Mouse (Mus musculus) hindbrain, embryonic 12.5 days (tissue): ENCODE data around the gene Cybc1. TPM values are rescaled to one million over a fixed set of nuclear protein-coding genes. Genes with fewer than 3 reads are reported as not detected.
A peak's percentile ranks its signal among the peaks of the same experiment; 100 is the strongest.

ENCODE experiments used
- ATAC-seq: fragments of 200-750 bp; cut with Nextera tagmentation; 2 replicates; pipeline ENCODE4 v1.8.0; 2017; ENCODE audit warnings: moderate TSS enrichment; ENCODE audit not compliant: low FRiP score
- H3K27ac ChIP-seq: fragments of 300-500 bp; sonication (generic); 2 replicates; pipeline ENCODE4 v1.5.1; 2016; ENCODE audit warnings: mild to moderate bottlenecking
- H3K27me3 ChIP-seq: fragments of 300-500 bp; sonication (generic); 2 replicates; pipeline ENCODE4 v1.6.1; 2016; ENCODE audit warnings: mild to moderate bottlenecking
- H3K36me3 ChIP-seq: fragments of 300-500 bp; sonication (generic); 2 replicates; pipeline ENCODE4 v1.6.1; 2016; ENCODE audit warnings: mild to moderate bottlenecking
- H3K4me1 ChIP-seq: fragments of 300-500 bp; sonication (generic); 2 replicates; pipeline ENCODE4 v1.6.1; 2016
- H3K4me2 ChIP-seq: fragments of 300-500 bp; sonication (generic); replicated peaks from 2 replicates; pipeline ENCODE4 v1.6.1; 2016; ENCODE audit warnings: mild to moderate bottlenecking
- H3K4me3 ChIP-seq: fragments of 300-500 bp; sonication (generic); 2 replicates; pipeline ENCODE4 v1.5.1; 2016; ENCODE audit warnings: mild to moderate bottlenecking
- H3K9ac ChIP-seq: fragments of 300-500 bp; sonication (generic); 2 replicates; pipeline ENCODE4 v1.6.1; 2016; ENCODE audit warnings: mild to moderate bottlenecking, moderate library complexity
- H3K9me3 ChIP-seq: fragments of 300-500 bp; sonication (generic); replicated peaks from 2 replicates; pipeline ENCODE4 v1.6.1; 2016; ENCODE audit warnings: mild to moderate bottlenecking
- WGBS: fragments of 180-500 bp; shearing (Covaris S2); methylation state at CpG from one replicate; pipeline ENCODE4 v1.1.7; 2016; 5-methylcytosine and 5-hydroxymethylcytosine counted together
- polyA plus RNA-seq: library from polyadenylated mRNA; unstranded; fragments of >200 nt; fragmentation: Nextera tagmentation; extraction: Ambion mirVana; gene quantifications from 2 replicates; pipeline ENCODE4 v1.2.1, GENCODE M21; 2016

Gene Cybc1
- polyA plus RNA-seq, 1 experiment from 2014 or later, result 40.8 TPM

DNA sequence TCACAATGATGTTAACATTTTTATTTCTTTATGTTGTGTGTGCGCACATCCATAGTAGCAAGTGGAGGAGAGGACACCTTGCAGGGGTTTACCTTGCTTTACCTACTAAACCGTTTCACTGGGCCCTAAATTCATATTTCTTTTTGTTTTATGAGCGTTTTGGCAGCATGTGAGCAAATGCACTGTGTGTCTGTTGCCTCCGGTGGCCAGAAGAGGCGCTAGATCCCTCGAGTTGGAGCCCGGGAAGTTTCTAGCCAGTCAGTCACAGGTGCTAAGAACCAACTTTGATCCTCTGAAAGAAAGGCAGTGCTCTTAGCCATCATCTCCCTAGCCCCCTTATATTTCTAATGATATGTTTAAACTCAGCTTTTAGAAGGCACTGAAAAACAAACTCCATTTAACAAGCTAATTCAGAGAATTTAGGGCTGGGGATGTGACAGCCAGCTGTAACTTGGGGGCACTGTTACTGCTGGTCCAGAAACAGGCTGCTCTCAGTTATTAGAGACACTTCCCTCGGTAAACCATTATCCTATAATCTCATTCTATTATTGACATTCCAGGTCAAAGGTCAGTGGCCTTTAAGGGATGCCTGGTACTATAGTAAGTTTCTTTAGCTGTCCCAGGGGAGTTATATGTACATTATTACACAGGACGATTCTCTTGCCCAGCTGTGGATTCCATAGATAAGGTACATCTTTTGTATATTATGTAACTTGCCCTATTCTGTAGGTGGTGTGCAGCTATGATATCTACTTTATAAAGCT is 6.5 kb upstream of the Cybc1 start:
- Histone ChIP-seq H3K4me1 (peaks cover 25% of the 10 kb centered on the region), H3K27me3 (no peaks in the 10 kb centered on the region), H3K4me3 (peak overlapping the region; percentile 68; the same call in 1 of the 2 replicates), H3K9me3 (no peaks in the 10 kb centered on the region), H3K9ac (no peak overlapping the region), H3K27ac (peak overlapping the region; percentile 99), H3K36me3 (peaks cover 7% of the 10 kb centered on the region), H3K4me2 (peak overlapping the region; percentile 52)
- ATAC-seq, result no peak
- 34% methylated on average over 9 of the region's 9 CpGs for WGBS

DNA sequence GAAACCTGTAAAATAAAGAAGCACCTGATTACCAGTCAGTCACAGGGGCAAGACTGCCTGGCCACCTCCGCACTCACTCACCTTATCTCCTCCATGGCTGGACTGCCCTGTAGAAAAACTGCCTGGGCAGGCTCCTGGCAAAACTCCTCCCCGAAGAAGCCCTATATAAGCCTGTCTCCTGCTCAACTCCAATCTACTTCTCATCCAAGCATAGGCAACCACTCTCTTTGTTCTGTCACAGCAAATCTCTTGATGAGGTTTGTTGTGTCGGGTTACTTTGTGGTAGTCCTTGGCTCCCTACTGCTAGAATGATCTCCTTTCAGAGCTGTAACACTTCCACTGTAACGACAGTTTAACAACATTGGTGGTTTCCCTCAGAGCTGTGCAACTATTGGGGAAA is 3.6 kb upstream of the Cybc1 start:
- no peaks in the 10 kb centered on the region for H3K36me3 ChIP-seq
- no peak for ATAC-seq
- no peak overlapping the region for H3K4me3 ChIP-seq
- H3K27me3 ChIP-seq, result no peaks in the 10 kb centered on the region
- 45% methylated on average over 4 of the region's 4 CpGs for WGBS
- no peak overlapping the region for H3K9ac ChIP-seq
- H3K27ac ChIP-seq, result no peak overlapping the region
- H3K4me1 ChIP-seq, result peaks cover 22% of the 10 kb centered on the region
- H3K9me3 ChIP-seq, result no peaks in the 10 kb centered on the region
- no peak overlapping the region for H3K4me2 ChIP-seq

DNA sequence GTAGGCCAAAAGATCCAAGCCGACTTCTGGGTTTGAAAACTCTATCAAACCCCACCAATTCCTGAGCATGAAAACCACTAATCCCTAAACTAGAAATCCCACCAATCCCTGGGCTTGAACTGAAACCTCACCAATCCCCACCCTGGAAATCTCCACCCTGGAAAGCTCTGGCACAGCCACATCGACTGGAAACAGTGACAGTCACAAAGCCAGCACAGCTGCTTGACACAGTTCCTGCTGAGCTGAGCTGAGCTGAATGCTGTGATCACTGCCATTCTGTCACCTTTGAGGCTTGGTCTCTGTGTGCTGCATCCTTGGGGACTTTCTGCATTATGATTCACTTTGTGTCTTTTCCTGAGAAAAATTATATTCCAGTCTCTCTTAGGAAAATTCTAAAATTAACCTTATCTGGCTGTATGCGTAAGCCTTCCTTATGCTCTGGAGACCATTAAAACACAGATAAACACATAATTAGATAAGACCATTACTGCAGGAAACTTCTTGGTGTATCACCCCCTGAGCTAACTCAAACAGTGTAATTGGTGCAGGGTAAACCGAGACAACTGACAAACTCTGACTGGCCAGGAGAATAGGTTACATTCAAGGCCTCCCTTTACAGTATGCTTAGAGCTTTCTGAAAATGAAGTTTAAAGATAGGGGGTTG is 2.6 kb upstream of the Cybc1 start:
- Histone ChIP-seq H3K27ac (no peak overlapping the region), H3K36me3 (peaks cover 6% of the 10 kb centered on the region), H3K4me3 (no peak overlapping the region), H3K27me3 (no peaks in the 10 kb centered on the region), H3K9ac (no peak overlapping the region), H3K4me2 (no peak overlapping the region), H3K4me1 (peaks cover 28% of the 10 kb centered on the region), H3K9me3 (no peaks in the 10 kb centered on the region)
- WGBS, result 60% methylated on average over 4 of the region's 4 CpGs
- ATAC-seq, result no peak

DNA sequence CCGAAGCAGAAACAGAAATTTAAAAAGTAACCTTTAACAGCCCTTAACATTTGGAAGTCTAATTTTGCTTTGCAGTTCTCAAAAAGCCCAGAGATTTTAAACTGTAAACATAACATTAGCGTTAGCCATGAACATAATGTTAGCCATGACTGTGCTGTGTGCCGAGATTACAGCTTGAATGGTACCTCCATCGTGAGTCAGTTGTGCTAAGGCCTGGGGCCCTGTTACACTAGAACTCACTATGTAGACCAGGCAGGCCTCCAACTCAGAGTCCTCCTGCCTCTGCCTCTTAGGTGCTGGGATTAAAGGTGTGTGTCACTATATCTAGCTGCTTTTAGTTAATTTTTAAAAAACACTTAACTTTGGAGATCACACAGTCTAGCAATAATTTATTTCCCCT is 2.1 kb upstream of the Cybc1 start:
- Histone ChIP-seq H3K4me1 (peaks cover 27% of the 10 kb centered on the region), H3K9me3 (no peaks in the 10 kb centered on the region), H3K9ac (no peak overlapping the region), H3K4me2 (no peak overlapping the region), H3K27me3 (no peaks in the 10 kb centered on the region), H3K27ac (no peak overlapping the region), H3K4me3 (no peak overlapping the region), H3K36me3 (peaks cover 12% of the 10 kb centered on the region)
- no peak for ATAC-seq
- WGBS, result 84% methylated on average over 4 of the region's 4 CpGs

DNA sequence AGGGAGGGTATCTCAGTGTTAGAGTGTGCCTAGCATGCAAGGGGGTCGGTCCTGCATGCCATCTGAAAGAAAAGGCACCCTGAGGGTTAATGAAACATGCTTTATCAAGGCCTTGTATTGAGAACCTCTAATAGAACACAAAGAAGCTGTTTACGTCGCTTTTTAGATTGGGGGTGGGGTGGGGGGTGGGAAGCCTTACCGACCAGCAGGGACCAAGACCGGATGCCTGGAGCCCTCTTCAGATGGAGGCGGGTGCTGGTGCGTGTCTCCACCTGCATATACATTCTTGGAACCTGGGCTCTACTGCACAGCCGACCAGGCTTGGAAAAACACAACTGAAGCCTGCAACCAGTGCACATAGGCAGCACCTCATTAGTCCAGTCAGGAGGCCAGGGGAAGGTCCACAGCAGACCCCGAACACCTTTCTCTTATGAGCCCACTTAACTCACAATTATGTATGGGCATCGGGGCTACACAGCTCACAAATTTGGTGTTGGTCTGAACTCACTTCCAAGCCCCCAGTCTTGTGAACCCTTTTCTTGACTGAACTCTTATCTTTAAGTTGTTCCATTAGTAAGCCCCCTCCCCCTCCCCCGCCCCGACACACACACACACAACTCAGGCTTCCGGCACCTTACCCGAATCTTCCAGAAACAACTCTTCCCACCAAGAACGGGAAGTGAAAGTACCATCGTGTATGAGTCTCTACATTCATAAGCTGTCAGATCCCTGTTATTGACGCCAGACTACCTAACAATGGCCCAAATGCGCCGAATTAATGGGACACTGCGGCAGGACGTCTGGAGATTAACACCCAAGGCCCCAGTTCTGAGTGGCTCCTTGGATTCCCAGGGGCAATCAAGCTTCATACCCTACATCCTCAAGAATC is 749 bp downstream of the Cybc1 start:
- no peaks in the 10 kb centered on the region for H3K27me3 ChIP-seq
- H3K4me1 ChIP-seq, result peaks cover 21% of the 10 kb centered on the region
- H3K36me3 ChIP-seq, result peaks cover 38% of the 10 kb centered on the region
- peak overlapping the region; percentile 66 for H3K4me3 ChIP-seq
- WGBS, result 30% methylated on average over 21 of the region's 21 CpGs
- no peaks in the 10 kb centered on the region for H3K9me3 ChIP-seq
- ATAC-seq, result peak; percentile 11; the same call in 1 of the 2 replicates
- H3K4me2 ChIP-seq, result peak overlapping the region; percentile 66
- peak overlapping the region; percentile 14 for H3K27ac ChIP-seq
- peak overlapping the region; percentile 61 for H3K9ac ChIP-seq

DNA sequence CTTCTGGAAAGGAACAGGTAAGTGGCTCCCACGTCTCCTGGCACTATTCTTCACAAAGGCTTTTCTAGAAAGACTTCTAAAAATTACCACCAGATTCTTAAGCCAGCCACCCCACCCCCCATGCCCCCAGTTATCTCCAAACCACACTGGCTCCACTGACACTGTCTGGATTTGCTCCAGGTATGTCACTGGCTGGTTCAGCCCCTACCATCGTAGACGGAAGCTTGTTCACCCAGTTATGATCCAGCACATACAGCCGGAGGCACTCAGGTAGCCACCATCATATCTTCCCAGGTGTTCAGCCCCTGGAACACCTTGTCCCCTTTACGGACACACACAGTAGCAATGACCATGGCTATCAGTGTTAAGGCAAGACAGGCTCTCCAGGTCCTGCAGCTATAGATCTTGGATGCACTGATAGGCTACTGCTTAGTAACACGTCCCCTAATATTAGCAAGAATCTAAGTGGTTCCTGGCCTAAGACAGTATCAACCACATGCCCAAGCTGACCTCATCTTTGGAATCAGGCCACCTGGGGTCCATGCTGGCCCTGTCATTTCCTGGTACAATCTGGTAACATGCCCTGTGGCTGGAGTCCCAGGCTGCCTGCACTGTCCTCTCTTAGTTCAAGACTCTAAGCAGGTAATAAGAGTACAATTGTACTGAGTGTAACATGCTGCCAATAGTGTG is 7.7 kb downstream of the Cybc1 start:
- Histone ChIP-seq H3K9me3 (no peaks in the 10 kb centered on the region), H3K27ac (no peak overlapping the region), H3K27me3 (no peaks in the 10 kb centered on the region), H3K36me3 (peaks cover 85% of the 10 kb centered on the region), H3K9ac (no peak overlapping the region), H3K4me2 (no peak overlapping the region), H3K4me3 (no peak overlapping the region), H3K4me1 (no peaks in the 10 kb centered on the region)
- WGBS, result 91% methylated on average over 6 of the region's 6 CpGs
- no peak for ATAC-seq

DNA sequence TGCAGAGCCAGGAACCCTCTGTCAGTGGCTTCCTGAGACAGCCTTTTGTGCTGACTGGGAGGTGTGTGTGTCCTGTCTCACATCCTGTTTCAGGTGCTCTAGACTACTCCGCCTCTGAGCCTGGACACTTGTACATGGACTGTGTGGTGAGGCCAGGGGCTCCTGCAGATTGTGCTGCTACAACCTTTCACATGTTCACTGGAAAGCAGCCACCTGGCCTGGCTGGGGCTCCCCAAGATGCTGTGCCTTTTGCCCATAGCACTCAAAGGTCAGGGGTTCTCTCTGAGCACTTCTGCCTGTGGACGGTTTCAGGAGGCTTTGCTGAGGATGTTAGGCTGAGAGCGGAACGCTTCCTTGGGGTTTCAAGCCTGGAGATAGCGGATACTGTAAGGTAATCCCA is 8.4 kb downstream of the Cybc1 start:
- H3K9ac ChIP-seq, result no peak overlapping the region
- H3K27ac ChIP-seq, result no peak overlapping the region
- ATAC-seq, result no peak
- H3K4me2 ChIP-seq, result no peak overlapping the region
- WGBS, result 88% methylated on average over 5 of the region's 5 CpGs
- no peak overlapping the region for H3K4me3 ChIP-seq
- H3K9me3 ChIP-seq, result no peaks in the 10 kb centered on the region
- H3K36me3 ChIP-seq, result peaks cover 79% of the 10 kb centered on the region
- H3K4me1 ChIP-seq, result no peaks in the 10 kb centered on the region
- H3K27me3 ChIP-seq, result no peaks in the 10 kb centered on the region

DNA sequence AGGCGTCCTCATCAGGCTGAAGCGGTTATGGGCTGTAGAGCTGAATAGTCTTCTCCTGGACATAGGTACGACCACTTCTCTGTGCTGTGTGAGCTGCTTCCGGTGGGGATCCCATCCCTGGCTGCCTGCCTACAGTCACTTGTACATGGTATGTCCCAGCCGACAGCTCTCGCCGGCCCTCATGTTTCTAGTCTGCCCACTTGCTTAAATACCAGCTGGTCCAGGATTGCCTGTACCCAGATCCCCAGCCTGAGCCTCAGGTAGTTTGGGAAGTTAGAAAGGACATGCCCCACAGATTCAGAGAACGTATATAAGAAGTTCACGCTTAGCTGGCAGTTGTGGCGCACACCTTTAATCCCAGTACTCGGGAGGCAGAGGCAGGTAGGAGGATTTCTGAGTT is 9.3 kb downstream of the Cybc1 start:
- Histone ChIP-seq H3K4me2 (no peak overlapping the region), H3K4me1 (no peaks in the 10 kb centered on the region), H3K9me3 (no peaks in the 10 kb centered on the region), H3K9ac (no peak overlapping the region), H3K36me3 (peaks cover 70% of the 10 kb centered on the region), H3K27ac (no peak overlapping the region), H3K27me3 (no peaks in the 10 kb centered on the region), H3K4me3 (no peak overlapping the region)
- ATAC-seq, result no peak
- WGBS, result 95% methylated on average over 11 of the region's 11 CpGs

DNA sequence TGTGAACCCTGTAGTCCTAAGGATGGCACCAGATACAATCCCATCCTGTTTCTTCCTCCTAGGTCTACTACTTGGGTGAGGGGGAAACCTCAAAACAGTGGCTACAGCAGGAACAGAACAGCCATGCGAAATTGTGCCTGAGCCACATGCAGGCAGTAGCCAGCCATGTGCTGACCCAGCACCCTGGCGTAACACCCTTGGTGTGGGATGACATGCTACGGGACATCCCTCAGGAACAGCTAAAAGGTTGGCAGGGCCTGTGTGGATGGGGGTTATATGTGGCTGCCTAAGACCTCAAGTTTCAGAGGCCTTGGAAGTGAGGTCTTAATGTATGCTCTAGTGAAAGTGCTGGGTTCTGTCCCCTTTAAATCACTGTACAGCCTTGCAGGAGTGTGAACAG is 12.3 kb downstream of the Cybc1 start:
- Histone ChIP-seq H3K4me1 (no peaks in the 10 kb centered on the region), H3K9ac (no peak overlapping the region), H3K27me3 (no peaks in the 10 kb centered on the region), H3K27ac (no peak overlapping the region), H3K4me3 (no peak overlapping the region), H3K36me3 (peaks cover 44% of the 10 kb centered on the region), H3K9me3 (no peaks in the 10 kb centered on the region), H3K4me2 (no peak overlapping the region)
- 99% methylated on average over 3 of the region's 3 CpGs for WGBS
- ATAC-seq, result no peak

DNA sequence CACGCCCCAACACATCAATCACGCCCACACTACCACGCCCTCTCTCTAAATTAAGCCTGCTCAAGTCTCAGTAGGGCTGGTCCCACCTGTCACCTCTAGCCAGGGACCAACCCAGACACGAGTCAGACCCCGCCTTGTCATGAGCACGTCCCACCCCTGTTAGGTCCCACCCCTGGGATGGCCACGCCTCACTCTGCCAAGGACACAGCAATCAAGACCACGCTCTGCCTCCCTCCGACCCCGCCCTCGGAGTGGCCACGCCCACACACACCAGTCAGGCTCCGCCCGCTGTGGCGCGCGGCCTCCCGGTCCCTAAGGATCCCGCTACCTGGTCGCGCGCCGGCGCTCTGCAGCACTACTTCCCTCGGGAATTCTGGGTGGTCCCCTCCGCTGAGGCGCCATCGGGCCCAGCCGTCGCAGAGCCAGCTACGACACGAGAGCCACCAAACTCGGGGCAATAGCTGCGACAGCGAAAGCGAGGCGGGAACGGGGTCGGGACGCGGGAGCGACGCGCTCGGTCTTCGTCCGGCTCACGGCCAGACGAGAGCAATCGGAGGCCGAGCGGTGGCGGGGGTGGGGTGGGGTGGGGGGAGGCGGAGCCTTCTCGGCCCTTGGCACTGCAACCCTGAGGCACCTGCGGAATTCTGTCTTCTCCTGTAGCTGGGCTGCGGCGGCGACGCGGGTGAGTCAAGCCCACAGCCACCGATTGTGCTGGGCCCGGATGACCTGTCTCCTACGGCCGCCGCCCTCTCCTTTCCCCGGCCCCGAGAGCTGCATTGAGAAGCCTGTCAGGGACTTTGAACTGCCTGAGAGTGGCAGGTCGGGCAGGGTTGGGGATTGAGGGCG is 24.7 kb downstream of the Cybc1 start, which contains the start of the genes Hexdc and Ogfod3:
TSS of gene Hexdc (plus strand) at position 273 of the 846 bp plus-strand sequence.
TSS of gene Ogfod3 (minus strand) at position 551 of the 846 bp plus-strand sequence.
- no peaks in the 10 kb centered on the region for H3K9me3 ChIP-seq
- 0% methylated on average over 55 of the region's 70 CpGs for WGBS
- peaks cover 10% of the 10 kb centered on the region for H3K36me3 ChIP-seq

DNA sequence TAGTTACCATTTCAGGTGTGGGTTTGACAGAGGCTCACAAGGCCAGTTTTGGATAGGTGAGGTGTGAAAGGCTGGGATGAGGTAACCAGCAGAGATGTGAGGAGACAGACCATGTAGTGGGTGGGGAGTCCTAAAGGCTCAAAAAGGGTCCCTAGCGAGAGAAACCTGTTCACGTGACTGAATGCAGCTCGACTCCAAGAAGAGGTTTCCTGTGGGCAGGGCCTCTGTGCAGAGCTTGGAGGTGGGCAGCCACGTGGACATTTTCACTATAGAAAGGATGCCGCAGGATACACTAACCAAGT is 25.3 kb downstream of the Cybc1 start:
- peak overlapping the region; percentile 79 for H3K4me2 ChIP-seq
- peak overlapping the region; percentile 82 for H3K4me3 ChIP-seq
- no peaks in the 10 kb centered on the region for H3K27me3 ChIP-seq
- peaks cover 12% of the 10 kb centered on the region for H3K4me1 ChIP-seq
- H3K9ac ChIP-seq, result 0 out of 2 replicates have a peak overlapping the region, but pooled peaks have one; percentile 18
- under 1% methylated on average over 5 of the region's 5 CpGs for WGBS
- ATAC-seq, result no peak
- no peaks in the 10 kb centered on the region for H3K9me3 ChIP-seq
- H3K36me3 ChIP-seq, result peaks cover 7% of the 10 kb centered on the region; the same call in 1 of the 2 replicates
- H3K27ac ChIP-seq, result peak overlapping the region; percentile 92; the same call in 1 of the 2 replicates

More for the DNA sequence above, 24.7 kb downstream of the Cybc1 start, which contains the start of the genes Hexdc and Ogfod3:
- ATAC-seq, result peak; percentile 96
- Histone ChIP-seq H3K4me1 (peaks cover 12% of the 10 kb centered on the region), H3K4me2 (peak within 1 kb of the TSS; percentile 79), H3K4me3 (peak within 1 kb of the TSS; percentile 82), H3K9ac (peak within 1 kb of the TSS; percentile 76), H3K27ac (peak within 1 kb of the TSS; percentile 92), H3K27me3 (no peaks in the 10 kb centered on the region)
